Comparison of ENCODE assay signal across 8 mouse cellular contexts in genomic region chr9:65141306-65141975, GRCm38 (mm10). TPM values are rescaled to one million over a fixed set of nuclear protein-coding genes. Genes with fewer than 3 reads are reported as not detected.
DNase-seq lines count a peak whose midpoint lies in the region; ATAC-seq and TF ChIP-seq lines count a peak whose summit lies in the region.

No protein-coding gene starts in this region.

- in situ Hi-C loops in ES-E14 (cut with MboI; ENCODE audit: low sequenced_read_pairs in 2 of 2, unreplicated experiment in 2 of 2) = no loop called here

- H3K9me3 ChIP-seq in ES-E14 (ENCODE audit: control insufficient read depth, insufficient read depth, low read depth, low read length) = no peaks in the 10 kb centered on the region
- no peaks in the 10 kb centered on the region for H3K9me3 ChIP-seq in forebrain, embryonic 11.5 days (ENCODE audit: control insufficient read depth, low read length)
- H3K9me3 ChIP-seq in midbrain, embryonic 11.5 days (ENCODE audit: control insufficient read depth, low read length) = no peaks in the 10 kb centered on the region
- H3K9me3 ChIP-seq in stomach, embryonic 15.5 days = no peaks in the 10 kb centered on the region

- under 1% methylated on average over 70 of the region's 73 CpGs for WGBS in forebrain, embryonic 11.5 days
- under 1% methylated on average over 54 of the region's 73 CpGs for WGBS in midbrain, embryonic 11.5 days
- under 1% methylated on average over 63 of the region's 73 CpGs for WGBS in stomach, embryonic 15.5 days

- peak overlapping the region; percentile 83 for H3K4me2 ChIP-seq in forebrain, embryonic 11.5 days (ENCODE audit: low read depth, low read length, severe bottlenecking)
- peak overlapping the region; percentile 62 for H3K4me2 ChIP-seq in midbrain, embryonic 11.5 days
- peak overlapping the region; percentile 93 for H3K4me2 ChIP-seq in stomach, embryonic 15.5 days

- peak overlapping the region; percentile 83 for H3K9ac ChIP-seq in ES-E14 (ENCODE audit: insufficient read depth, low read depth, low read length, poor library complexity, severe bottlenecking)
- H3K9ac ChIP-seq in forebrain, embryonic 11.5 days (ENCODE audit: low read length) = peak overlapping the region; percentile 99
- H3K9ac ChIP-seq in midbrain, embryonic 11.5 days (ENCODE audit: low read length) = peak overlapping the region; percentile 99
- H3K9ac ChIP-seq in stomach, embryonic 15.5 days = peak overlapping the region; percentile 33; the same call in 1 of the 2 replicates

- peaks cover 4% of the 10 kb centered on the region; the same call in 1 of the 2 replicates for H3K36me3 ChIP-seq in ES-E14 (ENCODE audit: control insufficient read depth, insufficient read depth, low read length, poor library complexity, severe bottlenecking)
- peaks cover 8% of the 10 kb centered on the region for H3K36me3 ChIP-seq in forebrain, embryonic 11.5 days (ENCODE audit: control insufficient read depth, insufficient read depth, low read length)
- peaks cover 21% of the 10 kb centered on the region; the same call in 1 of the 2 replicates for H3K36me3 ChIP-seq in midbrain, embryonic 11.5 days (ENCODE audit: control insufficient read depth, insufficient read depth, low read length)
- H3K36me3 ChIP-seq in stomach, embryonic 15.5 days = no peaks in the 10 kb centered on the region

- no peak overlapping the region for H3K27ac ChIP-seq in ES-E14 (ENCODE audit: insufficient read depth, low read depth, low read length, poor library complexity, severe bottlenecking)
- peak overlapping the region; percentile 95 for H3K27ac ChIP-seq in forebrain, embryonic 11.5 days (ENCODE audit: low read depth, low read length)
- H3K27ac ChIP-seq in midbrain, embryonic 11.5 days (ENCODE audit: low read depth, low read length) = peak overlapping the region; percentile 96
- peak overlapping the region; percentile 75 for H3K27ac ChIP-seq in stomach, embryonic 15.5 days

- H3K4me1 ChIP-seq in ES-E14 (ENCODE audit: control insufficient read depth in 2 of 2, insufficient read depth in 2 of 2, low read length in 2 of 2, poor library complexity in 1 of 2) = peaks cover 2 to 3% of the 10 kb centered on the region in 2 experiments; a peak in 2 of 4 replicates
- H3K4me1 ChIP-seq in forebrain, embryonic 11.5 days (replicated peaks; ENCODE audit: control insufficient read depth, insufficient read depth, low read length) = peaks cover 22% of the 10 kb centered on the region; the same call in 1 of the 2 replicates
- H3K4me1 ChIP-seq in midbrain, embryonic 11.5 days (ENCODE audit: control insufficient read depth, insufficient read depth, low read length) = peaks cover 56% of the 10 kb centered on the region
- peaks cover 15% of the 10 kb centered on the region for H3K4me1 ChIP-seq in stomach, embryonic 15.5 days

- intact Hi-C loops in left cerebral cortex, postnatal 25 days (cut with DNase I) = no loop called here

- DNase-seq in cerebellum, postnatal 14 days = peak; percentile 48 to 56
- DNase-seq in cerebellum, adult 8-10 months = no peak
- no peak for DNase-seq in ES-E14 (ENCODE audit: low read depth, low spot score)
- peak; percentile 85 for DNase-seq in forebrain, embryonic 11.5 days (ENCODE audit: low spot score)
- DNase-seq in heart, postnatal 4 days = peak; percentile 57
- peak; percentile 30 to 66 for DNase-seq in left cerebral cortex, postnatal 25 days (ENCODE audit: low spot score in 2 of 2)
- peak; percentile 96 for DNase-seq in midbrain, embryonic 11.5 days (ENCODE audit: low spot score, missing footprints)

- H3K27me3 ChIP-seq in forebrain, embryonic 11.5 days (ENCODE audit: control insufficient read depth, insufficient read depth, low read length) = no peaks in the 10 kb centered on the region
- no peaks in the 10 kb centered on the region for H3K27me3 ChIP-seq in midbrain, embryonic 11.5 days (ENCODE audit: control insufficient read depth, insufficient read depth, low read length)
- 0 out of 2 replicates have a peak, but pooled peaks cover 9% of the 10 kb centered on the region for H3K27me3 ChIP-seq in stomach, embryonic 15.5 days (replicated peaks)

- ATAC-seq in forebrain, embryonic 11.5 days (replicated peaks; ENCODE audit: low FRiP score) = peak; percentile 57
- ATAC-seq in midbrain, embryonic 11.5 days (ENCODE audit: low FRiP score) = peak; percentile 47; the same call in 1 of the 2 replicates
- peak; percentile 58; the same call in 1 of the 2 replicates for ATAC-seq in stomach, embryonic 15.5 days (ENCODE audit: insufficient read depth, low FRiP score, low read depth)

- H3K4me3 ChIP-seq in ES-E14 (ENCODE audit: insufficient read depth in 1 of 2, low read depth in 1 of 2, low read length in 2 of 2, poor library complexity in 1 of 2, severe bottlenecking in 1 of 2) = peak overlapping the region; percentile 63 to 93
- peak overlapping the region; percentile 97 for H3K4me3 ChIP-seq in forebrain, embryonic 11.5 days (ENCODE audit: low read depth, low read length)
- H3K4me3 ChIP-seq in midbrain, embryonic 11.5 days (ENCODE audit: low read depth, low read length) = peak overlapping the region; percentile 99
- H3K4me3 ChIP-seq in stomach, embryonic 15.5 days (replicated peaks) = peak overlapping the region; percentile 69

TF ChIP-seq in ES-E14, 5 proteins besides CTCF, POLR2A, EP300 and RAD21:
- TF ChIP-seq HCFC1 (IDR thresholded peaks at IDR 0.05; ENCODE audit: borderline replicate concordance, insufficient read depth, low read length) (peak; percentile 41; the same call in 1 of the 2 replicates), ZC3H11A (IDR thresholded peaks at IDR 0.05; ENCODE audit: borderline replicate concordance, low read depth, low read length) (no peak)

RNA-seq across cellular contexts. Expression of gene Igdcc3, which starts 0.5 kb away (rescaled TPM):
- total RNA-seq in ES-E14 (2012; rRNA removed) = 6.0 and 6.1 TPM in 2 replicates
- polyA plus RNA-seq in forebrain, embryonic 11.5 days (2014; fragmentation: Nextera tagmentation; extraction: Ambion mirVana) = 81.2 and 83.8 TPM in 2 replicates
- total RNA-seq in heart, postnatal 4 days (2021) = under 1 TPM; 0.43 to 0.52 TPM
- 1 to 10 TPM; 1.5 to 2.2 TPM for total RNA-seq in left cerebral cortex, postnatal 25 days (2021)
- 115 and 145 TPM in 2 replicates for polyA plus RNA-seq in midbrain, embryonic 11.5 days (2014; fragmentation: Nextera tagmentation; extraction: Ambion mirVana)
- polyA plus RNA-seq in stomach, embryonic 15.5 days (2015; fragmentation: Nextera tagmentation; extraction: Ambion mirVana) = 1.5 TPM in 2 replicates

RNA-seq across cellular contexts. Expression of gene Igdcc4, which starts 40.2 kb away (rescaled TPM):
- 8.8 and 17.9 TPM in 2 replicates for total RNA-seq in ES-E14 (2012; rRNA removed)
- polyA plus RNA-seq in forebrain, embryonic 11.5 days (2014; fragmentation: Nextera tagmentation; extraction: Ambion mirVana) = 14.9 and 15.8 TPM in 2 replicates
- 10 to 100 TPM; 13.9 to 16.5 TPM for total RNA-seq in heart, postnatal 4 days (2021)
- total RNA-seq in left cerebral cortex, postnatal 25 days (2021) = 10 to 100 TPM; 23.4 to 24.5 TPM
- polyA plus RNA-seq in midbrain, embryonic 11.5 days (2014; fragmentation: Nextera tagmentation; extraction: Ambion mirVana) = 13.0 and 13.3 TPM in 2 replicates
- polyA plus RNA-seq in stomach, embryonic 15.5 days (2015; fragmentation: Nextera tagmentation; extraction: Ambion mirVana) = 27.3 and 30.6 TPM in 2 replicates

RNA-seq across cellular contexts. Expression of gene Parp16, which starts 53.7 kb away (rescaled TPM):
- 4.9 TPM in 2 replicates for total RNA-seq in ES-E14 (2012; rRNA removed)
- polyA plus RNA-seq in forebrain, embryonic 11.5 days (2014; fragmentation: Nextera tagmentation; extraction: Ambion mirVana) = 5.4 and 6.6 TPM in 2 replicates
- 1 to 10 TPM; 3.7 to 3.8 TPM for total RNA-seq in heart, postnatal 4 days (2021)
- 1 to 10 TPM; 3.3 to 3.6 TPM for total RNA-seq in left cerebral cortex, postnatal 25 days (2021)
- 5.2 and 6.4 TPM in 2 replicates for polyA plus RNA-seq in midbrain, embryonic 11.5 days (2014; fragmentation: Nextera tagmentation; extraction: Ambion mirVana)
- 8.5 and 9.1 TPM in 2 replicates for polyA plus RNA-seq in stomach, embryonic 15.5 days (2015; fragmentation: Nextera tagmentation; extraction: Ambion mirVana)

Comparison
In these comparisons a context has a peak if more than half of its experiments do, and no peak if none do; other contexts are left out.
1. DNase-seq: peak in cerebellum, postnatal 14 days (2 of 2), forebrain, embryonic 11.5 days (single experiment), heart, postnatal 4 days (single experiment), left cerebral cortex, postnatal 25 days (2 of 2) and midbrain, embryonic 11.5 days (single experiment); none in cerebellum, adult 8-10 months (single experiment) and ES-E14 (single experiment).
2. H3K9ac ChIP-seq: peak in every context shown above with its lines; median percentile 99 in forebrain, embryonic 11.5 days; 99 in midbrain, embryonic 11.5 days; 83 in ES-E14; 33 in stomach, embryonic 15.5 days.
3. Peak in every context shown above with its lines, with median percentiles within 50 percentile points of each other: H3K4me3 ChIP-seq, ATAC-seq and H3K4me2 ChIP-seq.